Mouse (Mus musculus): ENCODE measurements at regions not wholly inside any gene's neighbourhood (a gene's known extent, or its start where the extent isn't known, plus 50 kb on each side); places are given as distances from the start of the nearest gene placed in this dataset.

- no peaks in the 10 kb centered on the region for H3K9me3 ChIP-seq (ENCODE audit: control insufficient read depth, insufficient read depth, low read depth, low read length)
- no peak for TF ChIP-seq ZC3H11A (IDR thresholded peaks at IDR 0.05; ENCODE audit: borderline replicate concordance, low read depth, low read length)
- TF ChIP-seq ZNF384 (IDR thresholded peaks at IDR 0.05; ENCODE audit: low read depth, low read length): no peak
- no peak for TF ChIP-seq MAFK (IDR thresholded peaks at IDR 0.05; ENCODE audit: insufficient read depth, low read depth, low read length)
- TF ChIP-seq CHD2 (IDR thresholded peaks at IDR 0.05; ENCODE audit: low read depth, low read length): no peak
- no peak for TF ChIP-seq HCFC1 (IDR thresholded peaks at IDR 0.05; ENCODE audit: borderline replicate concordance, insufficient read depth, low read length)
- no peaks in the 10 kb centered on the region for H3K4me1 ChIP-seq (ENCODE audit: control insufficient read depth in 2 of 2, insufficient read depth in 2 of 2, low read length in 2 of 2, poor library complexity in 1 of 2)
- no peak overlapping the region for H3K9ac ChIP-seq (ENCODE audit: insufficient read depth, low read depth, low read length, poor library complexity, severe bottlenecking)
- H3K4me3 ChIP-seq (ENCODE audit: insufficient read depth in 1 of 2, low read depth in 1 of 2, low read length in 2 of 2, poor library complexity in 1 of 2, severe bottlenecking in 1 of 2): no peak overlapping the region
- DNase-seq (ENCODE audit: low read depth, low spot score): no peak
- H3K36me3 ChIP-seq (ENCODE audit: control insufficient read depth, insufficient read depth, low read length, poor library complexity, severe bottlenecking): no peaks in the 10 kb centered on the region
- H3K27ac ChIP-seq (ENCODE audit: insufficient read depth, low read depth, low read length, poor library complexity, severe bottlenecking): no peak overlapping the region
- in situ Hi-C loops (cut with MboI; ENCODE audit: low sequenced_read_pairs in 2 of 2, unreplicated experiment in 2 of 2): no loop called here
Measured at GRCm38 (mm10) chr14:62020996-62021395, 271.4 kb upstream of the Rnaseh2b start.

GRCm38 (mm10) chr14:62022193-62022592, 270.2 kb upstream of the Rnaseh2b start:
- in situ Hi-C loops (cut with MboI; ENCODE audit: low sequenced_read_pairs in 2 of 2, unreplicated experiment in 2 of 2): no loop called here
- H3K36me3 ChIP-seq (ENCODE audit: control insufficient read depth, insufficient read depth, low read length, poor library complexity, severe bottlenecking): no peaks in the 10 kb centered on the region
- DNase-seq (ENCODE audit: low read depth, low spot score): no peak
- TF ChIP-seq MAFK (IDR thresholded peaks at IDR 0.05; ENCODE audit: insufficient read depth, low read depth, low read length) (no peak), ZNF384 (IDR thresholded peaks at IDR 0.05; ENCODE audit: low read depth, low read length) (no peak), ZC3H11A (IDR thresholded peaks at IDR 0.05; ENCODE audit: borderline replicate concordance, low read depth, low read length) (no peak)
- H3K9me3 ChIP-seq (ENCODE audit: control insufficient read depth, insufficient read depth, low read depth, low read length): no peaks in the 10 kb centered on the region
- H3K4me3 ChIP-seq (ENCODE audit: insufficient read depth in 1 of 2, low read depth in 1 of 2, low read length in 2 of 2, poor library complexity in 1 of 2, severe bottlenecking in 1 of 2): no peak overlapping the region
- H3K4me1 ChIP-seq (ENCODE audit: control insufficient read depth in 2 of 2, insufficient read depth in 2 of 2, low read length in 2 of 2, poor library complexity in 1 of 2): no peaks in the 10 kb centered on the region
- H3K9ac ChIP-seq (ENCODE audit: insufficient read depth, low read depth, low read length, poor library complexity, severe bottlenecking): no peak overlapping the region
- no peak overlapping the region for H3K27ac ChIP-seq (ENCODE audit: insufficient read depth, low read depth, low read length, poor library complexity, severe bottlenecking)

DNA sequence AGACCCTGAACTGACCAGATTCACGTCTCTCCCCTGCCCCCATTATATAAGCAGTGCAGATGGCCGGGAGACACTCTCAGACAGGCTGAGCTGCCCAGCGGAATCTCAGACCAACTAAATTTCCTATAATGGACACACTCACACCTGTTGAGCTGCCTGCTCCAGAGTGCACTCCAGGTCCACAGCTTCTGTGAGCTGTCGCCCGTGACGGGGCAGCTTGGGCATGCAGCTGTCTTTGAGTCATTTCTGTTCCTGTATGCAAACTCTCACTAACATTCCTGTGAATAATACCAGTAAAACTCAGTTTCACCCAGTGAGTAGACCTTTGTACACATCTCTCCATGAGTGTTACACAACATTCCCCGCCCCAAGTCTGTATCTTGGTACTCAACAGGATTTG, 269.4 kb upstream of the Rnaseh2b start:
- DNase-seq (ENCODE audit: low read depth, low spot score): no peak
- Histone ChIP-seq H3K9ac (ENCODE audit: insufficient read depth, low read depth, low read length, poor library complexity, severe bottlenecking) (no peak overlapping the region), H3K4me3 (ENCODE audit: insufficient read depth in 1 of 2, low read depth in 1 of 2, low read length in 2 of 2, poor library complexity in 1 of 2, severe bottlenecking in 1 of 2) (no peak overlapping the region), H3K4me1 (ENCODE audit: control insufficient read depth in 2 of 2, insufficient read depth in 2 of 2, low read length in 2 of 2, poor library complexity in 1 of 2) (no peaks in the 10 kb centered on the region), H3K9me3 (ENCODE audit: control insufficient read depth, insufficient read depth, low read depth, low read length) (no peaks in the 10 kb centered on the region), H3K27ac (ENCODE audit: insufficient read depth, low read depth, low read length, poor library complexity, severe bottlenecking) (no peak overlapping the region), H3K36me3 (ENCODE audit: control insufficient read depth, insufficient read depth, low read length, poor library complexity, severe bottlenecking) (no peaks in the 10 kb centered on the region)
- in situ Hi-C loops (cut with MboI; ENCODE audit: low sequenced_read_pairs in 2 of 2, unreplicated experiment in 2 of 2): no loop called here
- TF ChIP-seq ZC3H11A (IDR thresholded peaks at IDR 0.05; ENCODE audit: borderline replicate concordance, low read depth, low read length) (no peak), HCFC1 (IDR thresholded peaks at IDR 0.05; ENCODE audit: borderline replicate concordance, insufficient read depth, low read length) (no peak), MAFK (IDR thresholded peaks at IDR 0.05; ENCODE audit: insufficient read depth, low read depth, low read length) (no peak), CHD2 (IDR thresholded peaks at IDR 0.05; ENCODE audit: low read depth, low read length) (no peak), ZNF384 (IDR thresholded peaks at IDR 0.05; ENCODE audit: low read depth, low read length) (no peak)

GRCm38 (mm10) chr14:62027751-62028279, 264.6 kb upstream of the Rnaseh2b start:
- no peak overlapping the region for H3K27ac ChIP-seq (ENCODE audit: insufficient read depth, low read depth, low read length, poor library complexity, severe bottlenecking)
- H3K9me3 ChIP-seq (ENCODE audit: control insufficient read depth, insufficient read depth, low read depth, low read length): no peaks in the 10 kb centered on the region
- no peak overlapping the region for H3K9ac ChIP-seq (ENCODE audit: insufficient read depth, low read depth, low read length, poor library complexity, severe bottlenecking)
- H3K4me1 ChIP-seq (ENCODE audit: control insufficient read depth in 2 of 2, insufficient read depth in 2 of 2, low read length in 2 of 2, poor library complexity in 1 of 2): no peaks in the 10 kb centered on the region
- H3K36me3 ChIP-seq (ENCODE audit: control insufficient read depth, insufficient read depth, low read length, poor library complexity, severe bottlenecking): no peaks in the 10 kb centered on the region
- in situ Hi-C loops (cut with MboI; ENCODE audit: low sequenced_read_pairs in 2 of 2, unreplicated experiment in 2 of 2): no loop called here
- no peak for DNase-seq (ENCODE audit: low read depth, low spot score)
- H3K4me3 ChIP-seq (ENCODE audit: insufficient read depth in 1 of 2, low read depth in 1 of 2, low read length in 2 of 2, poor library complexity in 1 of 2, severe bottlenecking in 1 of 2): no peak overlapping the region
- TF ChIP-seq ZNF384 (IDR thresholded peaks at IDR 0.05; ENCODE audit: low read depth, low read length) (no peak), MAFK (IDR thresholded peaks at IDR 0.05; ENCODE audit: insufficient read depth, low read depth, low read length) (no peak), CHD2 (IDR thresholded peaks at IDR 0.05; ENCODE audit: low read depth, low read length) (no peak), HCFC1 (IDR thresholded peaks at IDR 0.05; ENCODE audit: borderline replicate concordance, insufficient read depth, low read length) (no peak), ZC3H11A (IDR thresholded peaks at IDR 0.05; ENCODE audit: borderline replicate concordance, low read depth, low read length) (no peak)

- H3K36me3 ChIP-seq (ENCODE audit: control insufficient read depth, insufficient read depth, low read length, poor library complexity, severe bottlenecking): no peaks in the 10 kb centered on the region
- no peak overlapping the region for H3K9ac ChIP-seq (ENCODE audit: insufficient read depth, low read depth, low read length, poor library complexity, severe bottlenecking)
- TF ChIP-seq CHD2 (IDR thresholded peaks at IDR 0.05; ENCODE audit: low read depth, low read length): no peak
- TF ChIP-seq ZNF384 (IDR thresholded peaks at IDR 0.05; ENCODE audit: low read depth, low read length): no peak
- no peak for TF ChIP-seq MAFK (IDR thresholded peaks at IDR 0.05; ENCODE audit: insufficient read depth, low read depth, low read length)
- TF ChIP-seq HCFC1 (IDR thresholded peaks at IDR 0.05; ENCODE audit: borderline replicate concordance, insufficient read depth, low read length): no peak
- TF ChIP-seq ZC3H11A (IDR thresholded peaks at IDR 0.05; ENCODE audit: borderline replicate concordance, low read depth, low read length): no peak
- H3K4me3 ChIP-seq (ENCODE audit: insufficient read depth in 1 of 2, low read depth in 1 of 2, low read length in 2 of 2, poor library complexity in 1 of 2, severe bottlenecking in 1 of 2): no peak overlapping the region
- no peaks in the 10 kb centered on the region for H3K9me3 ChIP-seq (ENCODE audit: control insufficient read depth, insufficient read depth, low read depth, low read length)
- no peak overlapping the region for H3K27ac ChIP-seq (ENCODE audit: insufficient read depth, low read depth, low read length, poor library complexity, severe bottlenecking)
- no peaks in the 10 kb centered on the region for H3K4me1 ChIP-seq (ENCODE audit: control insufficient read depth in 2 of 2, insufficient read depth in 2 of 2, low read length in 2 of 2, poor library complexity in 1 of 2)
- DNase-seq (ENCODE audit: low read depth, low spot score): no peak
- in situ Hi-C loops (cut with MboI; ENCODE audit: low sequenced_read_pairs in 2 of 2, unreplicated experiment in 2 of 2): no loop called here
Measured at GRCm38 (mm10) chr14:62030059-62030458, 262.3 kb upstream of the Rnaseh2b start.

Measured in ES-E14 (cell line).